Mouse (Mus musculus): ENCODE data around the gene Apoe. TPM values are rescaled to one million over a fixed set of nuclear protein-coding genes. Genes with fewer than 3 reads are reported as not detected.
A peak's percentile ranks its signal among the peaks of the same experiment; 100 is the strongest.
"Not testable (repeated sequence)": the region's sequence is repeated elsewhere in the genome, so short reads cannot be mapped to it uniquely, and the experiment has no call there.

Gene Apoe
- total RNA-seq, 2 experiments from 2014 or later: 2,690 to 2,764 TPM

DNA sequence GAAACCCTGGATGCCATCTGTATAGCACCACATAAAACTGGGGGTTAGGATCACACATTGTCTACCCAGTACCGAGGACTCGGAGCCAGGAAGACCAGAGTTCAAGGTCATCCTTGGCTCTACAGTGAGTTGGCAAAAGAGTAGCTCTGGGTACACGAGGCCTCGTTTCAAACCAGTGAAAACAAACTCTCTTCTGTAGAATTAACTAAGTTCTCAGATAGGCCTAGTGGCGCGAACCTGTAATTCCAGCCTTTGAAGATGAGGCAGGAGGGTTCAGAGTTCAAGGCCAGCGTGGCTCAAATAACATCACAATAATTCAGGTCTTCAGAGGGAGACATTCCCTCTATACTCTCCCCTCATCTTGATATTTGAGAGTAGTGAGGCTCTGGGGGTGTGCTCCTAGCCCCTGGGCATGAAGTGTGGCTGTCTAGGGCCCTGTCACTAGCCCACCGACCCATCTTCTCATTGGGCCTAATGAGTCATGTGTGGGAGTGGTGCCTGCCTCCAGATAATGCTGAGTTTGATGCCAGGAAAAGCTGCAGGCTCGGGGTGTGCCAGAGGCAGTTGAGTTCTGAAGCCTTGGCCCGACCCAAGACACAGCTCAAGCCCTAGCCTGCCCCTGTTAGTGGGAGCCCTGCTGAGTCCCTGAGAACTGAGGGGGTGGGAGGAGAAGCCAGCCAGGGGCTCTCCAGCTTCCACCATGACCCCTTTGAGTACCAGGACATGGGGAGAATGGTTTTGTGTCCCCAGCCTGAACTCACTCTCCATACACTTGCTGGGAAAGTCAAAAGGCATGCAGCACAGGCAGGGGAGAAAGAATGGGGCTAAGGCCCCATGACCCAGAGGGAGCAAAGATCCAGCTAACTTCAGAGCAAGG is 4.4 kb downstream of the Apoe start:
- DNase-seq (ENCODE audit: low spot score in 2 of 2): no peak

DNA sequence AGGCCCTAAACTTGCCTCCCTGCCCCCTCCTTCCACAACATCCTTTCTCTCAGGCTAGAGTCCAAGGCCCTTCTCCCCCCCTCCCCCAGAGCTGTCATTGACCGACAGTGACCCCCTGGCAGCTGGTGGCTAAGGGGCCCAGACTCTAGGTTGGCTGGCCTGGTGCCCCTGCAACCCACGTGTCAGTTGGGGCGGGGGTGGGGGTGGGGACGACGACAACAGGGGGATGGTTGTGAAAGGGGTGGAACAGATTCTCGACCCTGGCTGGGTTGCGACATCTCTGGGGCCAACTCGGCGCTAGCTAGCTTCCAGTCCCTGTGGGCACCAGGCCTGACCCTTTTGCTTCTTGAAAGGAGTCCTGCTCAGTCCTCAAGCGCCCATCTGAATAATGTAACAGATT is 5.6 kb downstream of the Apoe start:
- DNase-seq (ENCODE audit: low spot score in 2 of 2): peak in 1 of 2 experiments; percentile 58

GRCm38 (mm10) chr7:19691873-19692865 is 6.8 kb downstream of the Apoe start, which contains the start of gene Apoc1:
Gene Apoc1, minus strand, starts transcription at chr7:19692660.
- DNase-seq (ENCODE audit: low spot score in 2 of 2): no peak

- DNase-seq (ENCODE audit: low spot score in 2 of 2): no peak
Measured at GRCm38 (mm10) chr7:19691434-19691833, 7.6 kb downstream of the Apoe start.

DNA sequence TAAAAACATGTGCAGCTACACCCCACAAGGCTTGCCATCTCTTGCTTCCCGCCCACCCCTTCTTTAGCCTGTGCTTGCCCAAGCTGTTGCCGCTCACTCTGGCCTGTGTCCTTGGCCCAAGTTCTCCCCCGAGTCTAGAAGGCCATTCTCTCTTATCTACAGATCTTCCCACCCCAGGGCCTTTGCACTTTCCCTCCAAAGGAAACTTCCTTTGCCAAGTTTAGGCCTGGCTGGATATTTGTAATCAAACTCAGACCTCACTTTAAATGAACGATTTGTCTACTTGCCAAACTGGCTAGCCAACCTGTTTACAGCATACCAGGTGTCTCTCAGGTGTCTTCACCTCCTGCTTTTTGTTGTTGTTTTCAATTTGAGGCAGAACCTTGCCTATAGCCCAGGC is 8.1 kb downstream of the Apoe start:
- no peak for DNase-seq (ENCODE audit: low spot score in 2 of 2)

DNA sequence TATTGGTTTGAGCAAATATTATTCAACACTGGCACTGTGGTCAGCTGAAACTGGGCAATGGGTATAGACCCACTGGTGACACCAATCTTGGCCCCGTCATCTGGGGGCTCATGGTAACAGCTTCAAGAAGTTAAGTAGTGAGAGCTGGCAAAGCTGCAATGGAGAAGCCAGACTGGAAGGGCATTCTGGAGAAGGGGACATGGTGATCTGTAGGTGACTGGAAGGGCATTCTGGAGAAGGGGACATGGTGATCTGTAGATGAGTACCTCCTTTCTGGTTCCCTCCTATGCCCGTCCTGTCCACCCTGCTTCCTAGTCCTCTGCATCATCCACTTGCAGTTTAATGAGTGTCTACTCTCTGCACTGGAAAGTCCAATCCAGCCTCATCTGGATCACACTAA is 10.4 kb downstream of the Apoe start:
- no peak for DNase-seq (ENCODE audit: low spot score in 2 of 2)

- no peak for DNase-seq (ENCODE audit: low spot score in 2 of 2)
Measured at GRCm38 (mm10) chr7:19688101-19688500, 10.9 kb downstream of the Apoe start.

DNA sequence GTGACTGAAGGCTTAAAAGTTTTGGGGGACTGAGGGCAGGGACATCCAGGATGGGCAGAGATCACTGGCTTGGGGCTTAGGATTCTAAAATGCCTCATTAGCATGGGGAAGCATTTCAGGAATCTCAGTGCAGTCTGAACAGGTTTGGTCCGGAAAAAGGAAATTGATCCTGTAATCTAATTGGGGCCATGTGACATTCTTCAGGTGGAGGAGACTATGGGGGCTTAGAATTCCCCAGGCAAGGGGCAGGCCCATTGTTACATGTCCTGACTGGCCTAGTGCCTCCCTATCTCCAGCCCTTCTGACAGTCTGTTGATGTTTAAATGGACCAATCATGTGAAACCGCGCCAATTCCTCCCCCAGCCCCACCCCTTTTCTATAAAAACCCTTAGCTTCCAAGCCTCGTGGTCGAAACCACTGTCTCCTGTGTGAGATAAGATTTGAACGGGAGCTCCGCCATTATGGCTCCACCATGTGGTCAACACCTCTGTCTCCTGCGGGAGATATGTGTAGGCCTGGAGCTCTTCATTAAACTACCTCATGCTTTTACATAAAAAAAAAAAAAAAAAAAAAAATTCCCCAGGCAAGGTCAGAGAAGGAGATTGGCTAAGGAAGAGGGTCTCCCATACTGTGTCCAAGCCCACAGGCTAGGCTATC is 11.9 kb downstream of the Apoe start:
- DNase-seq (ENCODE audit: low spot score in 2 of 2): not testable (repeated sequence)

GRCm38 (mm10) chr7:19686521-19686920 is 12.5 kb downstream of the Apoe start:
- no peak for DNase-seq (ENCODE audit: low spot score in 2 of 2)

- no peak for DNase-seq (ENCODE audit: low spot score in 2 of 2)
Measured at GRCm38 (mm10) chr7:19685374-19685773, 13.6 kb downstream of the Apoe start.

DNA sequence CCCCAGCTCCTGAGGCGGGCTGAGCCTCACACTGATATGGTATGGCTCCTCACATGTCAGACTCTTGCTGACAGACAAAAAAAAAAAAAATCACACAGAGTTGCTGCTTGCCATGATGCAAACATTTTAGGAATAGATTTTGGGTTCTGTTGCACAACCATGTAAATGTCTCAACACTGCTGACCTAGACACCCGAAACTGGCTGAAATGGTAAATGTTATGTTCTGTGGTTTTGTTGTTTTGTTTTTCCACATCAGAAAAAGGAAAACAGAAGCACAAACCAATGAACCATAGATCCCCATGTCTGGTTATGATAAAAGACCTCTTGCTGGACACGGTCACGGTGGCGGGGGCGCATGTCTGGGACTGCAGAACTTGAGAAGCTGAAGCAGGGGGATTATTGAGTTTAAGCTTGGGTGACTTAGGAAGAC is 15.2 kb downstream of the Apoe start:
- DNase-seq (ENCODE audit: low spot score in 2 of 2): no peak

DNA sequence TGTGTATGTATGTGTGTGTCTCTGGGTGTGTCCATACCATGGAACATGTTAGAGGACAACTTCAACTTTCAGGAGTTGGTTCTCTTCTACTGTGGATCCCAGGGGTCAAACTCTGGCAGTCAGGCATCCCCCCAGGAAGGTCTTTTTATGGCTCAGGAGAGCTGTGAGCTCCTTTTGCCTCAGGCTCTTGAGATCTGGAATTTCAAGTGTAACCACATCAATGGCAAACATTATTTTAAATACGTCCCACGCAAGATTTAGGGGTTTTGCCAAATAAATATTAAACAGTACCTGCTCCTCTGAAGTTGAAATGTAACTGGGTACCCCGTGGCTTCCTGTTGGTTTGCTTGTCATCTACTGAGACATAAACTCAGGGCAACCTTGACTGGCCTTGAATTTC is 16.0 kb downstream of the Apoe start:
- no peak for DNase-seq (ENCODE audit: low spot score in 2 of 2)

DNA sequence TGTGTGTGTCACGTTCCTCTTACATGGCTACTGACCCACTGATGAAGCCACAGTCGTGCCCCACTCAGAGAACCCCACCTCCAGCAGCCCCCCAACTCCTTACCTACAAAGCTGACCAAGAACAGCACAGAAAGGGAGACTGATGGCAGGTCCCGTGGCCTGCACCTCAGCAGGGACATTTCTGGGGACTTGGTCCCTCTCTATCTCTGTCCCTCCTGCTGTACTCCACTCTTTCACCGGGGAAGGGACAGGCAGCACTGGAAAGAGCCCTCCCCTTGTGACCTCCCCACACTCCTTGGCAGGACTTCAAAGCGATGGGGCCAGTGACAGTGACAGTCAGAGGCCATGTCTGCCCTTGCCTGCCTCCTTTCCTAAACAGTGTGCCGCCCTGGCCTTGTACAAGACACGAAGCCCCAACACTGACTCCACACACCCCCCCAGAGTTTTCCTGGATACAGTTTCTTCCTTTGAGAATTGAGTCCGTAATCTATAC is 17.7 kb downstream of the Apoe start, which contains the start of the genes Gm44805 and Apoc4:
Gene Gm44805 (minus strand): TSS at position 222 of the 493 bp plus-strand sequence.
Gene Apoc4 (minus strand): TSS at position 278 of the 493 bp plus-strand sequence.
- DNase-seq (ENCODE audit: low spot score in 2 of 2): no peak

DNA sequence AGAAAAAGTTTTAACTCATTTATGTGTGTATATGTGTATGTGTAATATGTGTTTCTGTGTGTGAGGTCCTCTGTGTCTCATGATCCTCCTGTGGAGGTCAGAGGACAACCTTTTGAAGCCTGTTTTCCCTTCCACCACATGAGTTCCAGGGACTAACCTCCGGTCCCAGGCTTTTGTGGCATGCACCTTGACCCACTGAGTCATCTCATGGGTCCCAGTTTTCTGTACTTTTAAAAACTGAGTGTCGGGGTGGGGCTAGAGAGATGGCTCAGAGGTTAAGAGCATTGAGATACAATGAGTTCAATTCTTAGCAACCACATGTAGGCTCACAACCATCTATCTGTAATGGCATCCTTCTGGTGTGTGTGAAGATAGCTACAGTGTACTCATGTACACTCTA is 18.3 kb downstream of the Apoe start:
- no peak for DNase-seq (ENCODE audit: low spot score in 2 of 2)

DNA sequence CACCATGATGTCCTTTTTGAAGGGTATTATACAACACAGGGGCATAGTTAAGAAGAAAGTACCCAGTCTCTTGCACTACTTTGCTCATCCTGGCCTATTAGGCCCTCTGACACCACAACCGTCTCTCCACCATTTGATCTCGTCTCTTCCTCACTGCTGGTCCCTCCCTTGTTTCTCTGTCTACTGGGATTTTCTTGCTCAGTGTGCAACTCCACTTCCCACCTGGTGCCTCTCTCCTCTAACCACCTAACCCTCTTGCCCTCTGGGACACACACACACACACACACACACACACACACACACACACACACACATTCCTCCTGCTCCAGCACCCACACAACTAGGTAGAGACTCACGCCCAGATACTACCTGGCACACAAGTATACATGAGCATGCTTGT is 20.1 kb downstream of the Apoe start:
- DNase-seq (ENCODE audit: low spot score in 2 of 2): no peak

DNA sequence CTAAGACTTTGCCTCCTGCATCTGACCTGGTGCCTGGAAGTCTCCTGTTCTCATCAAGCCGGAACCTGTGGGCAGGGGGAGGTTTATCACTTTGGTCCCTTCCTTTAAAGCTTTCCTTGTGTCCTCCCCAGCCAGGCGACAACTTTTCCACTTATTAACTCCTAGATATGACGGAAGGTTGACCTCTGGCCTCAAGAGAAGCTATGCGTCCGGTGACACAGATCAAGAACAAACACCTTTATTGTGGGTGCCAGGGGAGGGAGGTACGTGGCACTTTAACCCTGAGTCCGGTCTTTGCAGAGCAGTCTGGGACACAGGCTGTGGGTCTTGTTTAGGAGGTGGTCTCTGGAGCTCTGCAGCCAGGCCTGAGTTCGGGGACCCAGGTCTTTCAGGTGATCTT is 21.1 kb downstream of the Apoe start, which contains the start of gene Apoc2:
Gene Apoc2 (minus strand): TSS at position 70 of the 400 bp plus-strand sequence.
- no peak for DNase-seq (ENCODE audit: low spot score in 2 of 2)

DNA sequence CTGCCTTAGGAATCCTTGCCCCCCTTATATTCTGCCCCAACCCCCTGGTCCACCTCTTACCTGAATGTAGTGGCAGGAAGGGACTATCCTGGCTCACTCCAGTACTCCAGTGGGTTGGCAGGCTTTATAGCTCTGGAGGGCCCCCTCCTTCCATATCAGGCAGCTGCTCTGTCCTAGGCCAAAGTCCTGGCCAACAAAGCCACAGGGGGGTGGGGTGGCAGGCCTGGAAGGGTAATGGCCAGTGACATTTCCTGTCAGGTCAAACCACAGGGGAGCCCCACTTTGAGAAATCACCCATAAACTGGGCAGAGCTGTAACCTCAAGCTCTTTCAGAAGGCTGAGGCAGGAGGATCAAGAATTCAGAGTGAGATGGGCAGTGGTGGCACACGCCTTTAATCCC is 22.3 kb downstream of the Apoe start:
- DNase-seq (ENCODE audit: low spot score in 2 of 2): no peak

- DNase-seq (ENCODE audit: low spot score in 2 of 2): no peak
Measured at GRCm38 (mm10) chr7:19675824-19676223, 23.2 kb downstream of the Apoe start.

DNA sequence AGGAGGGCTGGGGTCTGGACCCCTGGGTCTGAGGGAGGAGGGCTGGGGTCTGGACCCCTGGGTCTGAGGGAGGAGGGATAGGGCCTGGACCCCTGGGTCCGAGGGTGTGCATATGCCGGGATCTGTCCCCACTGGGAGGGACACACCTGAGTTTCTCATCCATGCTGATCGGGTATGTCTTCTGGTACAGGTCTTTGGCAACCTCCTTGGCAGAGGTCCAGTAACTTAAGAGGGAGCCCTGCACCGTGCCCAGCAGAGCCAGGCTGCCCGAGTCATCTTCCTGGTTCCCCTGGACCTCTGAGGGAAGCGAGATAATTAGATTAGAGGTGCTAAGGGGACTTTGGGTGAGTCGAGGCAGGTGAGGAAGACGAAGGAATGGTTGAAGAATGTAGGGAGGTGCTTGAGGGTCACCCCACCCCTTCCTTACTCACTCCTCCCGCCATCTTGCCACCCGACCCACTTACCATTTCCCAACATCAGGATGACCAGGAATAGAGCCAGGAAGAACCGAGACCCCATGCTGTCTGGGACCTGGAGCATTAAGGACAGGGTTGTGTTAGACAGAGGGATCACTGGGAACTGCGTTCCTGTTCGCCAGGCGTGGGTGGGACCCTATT is 25.8 kb downstream of the Apoe start:
- DNase-seq (ENCODE audit: low spot score in 2 of 2): no peak

GRCm38 (mm10) chr7:19671511-19671910 is 27.5 kb downstream of the Apoe start:
- DNase-seq (ENCODE audit: low spot score in 2 of 2): no peak
